Mouse (Mus musculus): ENCODE data around the gene Inppl1.

DNA sequence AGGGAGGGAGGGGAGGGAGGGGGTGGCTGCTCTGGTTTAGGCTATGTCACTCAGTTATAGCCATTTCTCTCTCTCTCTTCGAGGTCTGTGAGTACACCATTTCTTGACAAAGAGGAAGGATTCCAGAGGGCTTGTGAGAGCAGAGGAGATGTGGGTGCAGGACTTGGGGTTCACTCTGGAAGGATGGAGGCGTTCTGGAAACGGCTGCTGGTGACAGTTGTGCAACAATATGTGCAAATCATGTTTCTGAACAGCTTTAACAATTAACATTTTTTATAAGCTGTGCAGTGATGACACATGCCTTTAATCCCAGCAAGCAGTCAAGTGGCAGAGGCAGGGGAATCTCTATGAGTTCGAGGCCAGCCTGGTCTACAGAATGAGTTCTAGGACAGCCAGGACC, 42.8 kb upstream of the Inppl1 start:
- TF ChIP-seq POLR2A (IDR thresholded peaks at IDR 0.05; ENCODE audit: insufficient read length, low read depth) (no peak), POLR2AphosphoS2 (IDR thresholded peaks at IDR 0.05; ENCODE audit: insufficient read length, low read depth) (no peak), SRF (IDR thresholded peaks at IDR 0.05; ENCODE audit: control insufficient read depth, insufficient read length, low read depth) (no peak), TCF12 (IDR thresholded peaks at IDR 0.05; ENCODE audit: insufficient read depth, poor library complexity, severe bottlenecking) (no peak), E2F4 (IDR thresholded peaks at IDR 0.05; ENCODE audit: insufficient read depth) (no peak), USF1 (IDR thresholded peaks at IDR 0.05; ENCODE audit: low read depth) (no peak), MAX (IDR thresholded peaks at IDR 0.05; ENCODE audit: low read depth) (no peak), TCF3 (IDR thresholded peaks at IDR 0.05; ENCODE audit: insufficient read length, low read depth) (no peak), CEBPB (IDR thresholded peaks at IDR 0.05; ENCODE audit: insufficient read depth, poor library complexity, severe bottlenecking) (no peak), MYOD1 (IDR thresholded peaks at IDR 0.05; ENCODE audit: control insufficient read depth in 1 of 3, insufficient read length in 2 of 3, low read depth in 2 of 3) (no peak)

Measured in myocyte (in vitro differentiated cells).